Mouse (Mus musculus) lung, adult 2 months (tissue): Measurements from ENCODE around the gene Dcaf11.

ENCODE experiments used
- CTCF ChIP-seq: fragments of 200-500 bp; IDR thresholded peaks from 2 replicates; pipeline ENCODE4 v1.5.1; 2011; ENCODE audit warnings: mild to moderate bottlenecking, low read length, control low read depth; ENCODE audit not compliant: insufficient read depth
- POLR2A ChIP-seq: fragments of 200-500 bp; IDR thresholded peaks from 2 replicates; pipeline ENCODE4 v1.6.1; 2011; ENCODE audit warnings: low read depth, mild to moderate bottlenecking, control low read depth, low read length, borderline replicate concordance; ENCODE audit errors: extremely low read depth

DNA sequence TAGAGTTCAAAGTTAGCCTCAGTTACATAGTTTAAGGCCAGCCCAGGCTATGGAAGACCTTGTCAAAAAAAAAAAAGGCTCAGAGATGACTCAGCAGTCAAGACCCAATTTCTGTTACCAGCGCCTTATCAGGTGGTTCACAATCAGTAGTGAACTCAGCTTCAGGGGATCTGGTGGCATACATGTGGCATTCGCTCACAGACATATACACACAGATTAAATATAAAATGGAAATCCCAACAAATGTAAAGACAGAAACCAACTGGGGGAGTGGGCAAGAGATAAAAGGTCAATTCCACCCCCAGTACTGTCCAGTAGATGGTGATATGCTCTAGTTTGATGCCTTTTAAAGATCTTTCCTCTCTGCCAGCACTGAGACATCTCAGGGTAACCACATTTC, 26.3 kb downstream of the Dcaf11 start:
- TF ChIP-seq POLR2A (no peak), CTCF (no peak)
